Mouse (Mus musculus) urinary bladder, postnatal 25 days (tissue): ENCODE results near the gene Trmt61a.

ENCODE experiments used
- DNase-seq: peaks from one replicate; pipeline ENCODE4 v3.0.0; 2022; ENCODE audit warnings: low spot score

Trmt61a gene

DNA sequence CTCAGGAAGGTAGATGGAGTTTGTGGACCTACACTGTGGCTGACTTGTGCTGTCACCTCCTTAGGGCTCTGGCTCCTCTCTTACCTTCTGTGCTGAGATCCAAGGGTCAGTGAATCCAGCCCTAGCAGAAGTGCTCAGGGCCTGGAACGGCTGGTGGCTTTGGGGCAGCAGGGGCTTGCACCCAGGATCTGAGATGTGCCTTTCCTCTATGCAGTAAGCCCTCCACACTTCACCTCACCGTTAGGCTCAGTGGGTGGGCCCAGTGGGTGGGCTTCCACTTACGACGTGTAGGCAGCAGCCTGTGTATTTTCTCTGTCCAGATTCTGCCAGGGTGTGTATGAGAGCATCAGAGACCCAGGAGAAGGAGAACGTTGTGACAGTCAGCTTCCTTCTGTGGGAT, 55.0 kb downstream of the Trmt61a start:
- no peak for DNase-seq
